Mouse (Mus musculus): ENCODE data around the gene Por. TPM values are rescaled to one million over a fixed set of nuclear protein-coding genes. Genes with fewer than 3 reads are reported as not detected.

The Por gene
- total RNA-seq, 2 experiments from 2014 or later, result 18.7 to 19.4 TPM

- intact Hi-C loops (cut with DNase I; ENCODE audit: low total_unique reads), result no loop called here
- DNase-seq, result no peak
Observed at GRCm38 (mm10) chr5:135742941-135743740, 73.3 kb downstream of the Por start.

- peak; percentile 97 for DNase-seq
- intact Hi-C loops (cut with DNase I; ENCODE audit: low total_unique reads), result no loop called here
Observed at GRCm38 (mm10) chr5:135743741-135744609, 74.1 kb downstream of the Por start, which contains the start of gene Tmem120a. Tmem120a (minus strand) TSS chr5:135744448.

GRCm38 (mm10) chr5:135744742-135745141 is 74.9 kb downstream of the Por start:
- no peak for DNase-seq
- intact Hi-C loops (cut with DNase I; ENCODE audit: low total_unique reads), result no loop called here

GRCm38 (mm10) chr5:135751041-135751440 is 81.2 kb downstream of the Por start:
- intact Hi-C loops (cut with DNase I; ENCODE audit: low total_unique reads), result no loop called here
- no peak for DNase-seq

GRCm38 (mm10) chr5:135751595-135751994 is 81.8 kb downstream of the Por start:
- intact Hi-C loops (cut with DNase I; ENCODE audit: low total_unique reads), result no loop called here
- no peak for DNase-seq

- intact Hi-C loops (cut with DNase I; ENCODE audit: low total_unique reads), result loop anchor here (5.0 to 10.0 kb wide), 2 partner anchors 145 to 377 kb away; no protein-coding TSS in a partner anchor
- DNase-seq, result no peak
Observed at GRCm38 (mm10) chr5:135761881-135762280, 92.0 kb downstream of the Por start.

GRCm38 (mm10) chr5:135763526-135763925 is 93.7 kb downstream of the Por start:
- intact Hi-C loops (cut with DNase I; ENCODE audit: low total_unique reads), result loop anchor here (5.0 to 10.0 kb wide), 2 partner anchors 146 to 379 kb away; no protein-coding TSS in a partner anchor
- DNase-seq, result peak; percentile 64

- intact Hi-C loops (cut with DNase I; ENCODE audit: low total_unique reads), result loop anchor here (5.0 to 10.0 kb wide), 2 partner anchors 148 to 380 kb away; no protein-coding TSS in a partner anchor
- DNase-seq, result no peak
Observed at GRCm38 (mm10) chr5:135764971-135765370, 95.1 kb downstream of the Por start.

- no peak for DNase-seq
- intact Hi-C loops (cut with DNase I; ENCODE audit: low total_unique reads), result no loop called here
Observed at GRCm38 (mm10) chr5:135772519-135772918, 102.7 kb downstream of the Por start.

GRCm38 (mm10) chr5:135776546-135776945 is 106.7 kb downstream of the Por start:
- no peak for DNase-seq
- intact Hi-C loops (cut with DNase I; ENCODE audit: low total_unique reads), result no loop called here

GRCm38 (mm10) chr5:135777796-135778470 is 108.1 kb downstream of the Por start, which contains the start of gene Styxl1:
Styxl1 (minus strand) TSS chr5:135778385.
- intact Hi-C loops (cut with DNase I; ENCODE audit: low total_unique reads), result no loop called here

GRCm38 (mm10) chr5:135778471-135779445 is 108.9 kb downstream of the Por start, which contains the start of gene Mdh2:
Mdh2 (plus strand) TSS chr5:135778480.
- DNase-seq, result peak; percentile 100
- intact Hi-C loops (cut with DNase I; ENCODE audit: low total_unique reads), result no loop called here

More at GRCm38 (mm10) chr5:135777796-135778470, 108.1 kb downstream of the Por start, which contains the start of gene Styxl1:
- DNase-seq, result no peak

- DNase-seq, result no peak
- intact Hi-C loops (cut with DNase I; ENCODE audit: low total_unique reads), result no loop called here
Observed at GRCm38 (mm10) chr5:135780331-135780730, 110.5 kb downstream of the Por start.

- intact Hi-C loops (cut with DNase I; ENCODE audit: low total_unique reads), result no loop called here
- no peak for DNase-seq
Observed at GRCm38 (mm10) chr5:135782901-135783300, 113.1 kb downstream of the Por start.

All from gastrocnemius, postnatal 14 days (tissue).